Mouse (Mus musculus): ENCODE results near the gene Samd4.

Gene Samd4

DNA sequence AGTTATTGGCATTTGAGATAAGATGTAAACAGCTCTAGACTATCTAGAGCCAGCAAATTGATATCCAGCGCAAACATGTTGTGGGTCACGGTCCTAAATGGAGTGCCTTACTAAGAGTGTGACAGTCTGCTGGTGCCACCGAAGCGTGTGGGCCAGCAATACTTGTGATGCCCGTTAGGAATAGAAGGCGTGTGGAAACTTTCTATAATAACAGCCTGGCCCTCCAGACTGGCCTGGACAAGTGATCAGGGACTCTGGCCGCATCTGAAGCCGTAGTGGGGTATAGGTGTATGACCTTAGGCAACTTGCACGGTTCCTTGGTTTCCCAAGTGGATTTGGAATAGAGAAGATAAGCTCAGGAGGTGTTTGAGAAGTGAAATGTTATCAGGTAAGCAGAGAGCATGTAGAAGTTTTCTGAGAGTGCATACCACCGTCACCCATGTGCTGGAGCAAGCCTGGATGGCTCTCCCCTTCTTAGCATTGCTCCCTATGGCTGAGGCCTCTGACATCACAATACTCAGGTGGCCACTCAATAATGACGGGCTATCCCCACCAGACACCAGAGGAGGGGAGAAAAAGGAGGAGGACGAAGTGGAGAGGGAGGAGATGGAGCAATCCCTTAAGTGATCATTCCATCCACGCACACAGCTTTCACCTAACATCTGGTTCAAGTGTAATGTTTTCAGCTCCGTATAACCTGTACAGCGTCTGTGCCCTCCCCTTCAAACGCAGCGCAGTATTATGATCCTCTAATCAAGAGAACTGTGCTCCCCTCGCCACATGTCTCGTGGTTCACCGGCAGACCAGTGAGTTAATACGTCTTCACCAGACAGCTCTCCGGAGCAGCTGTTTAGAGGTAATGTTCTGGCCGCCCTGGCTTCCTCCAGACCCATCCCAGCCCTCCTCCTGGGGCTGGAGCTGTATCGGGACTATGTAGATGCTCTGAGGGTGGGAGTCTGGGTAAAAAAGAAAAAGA lies 118.4 kb downstream of the Samd4 start:
- DNase-seq: no peak

DNA sequence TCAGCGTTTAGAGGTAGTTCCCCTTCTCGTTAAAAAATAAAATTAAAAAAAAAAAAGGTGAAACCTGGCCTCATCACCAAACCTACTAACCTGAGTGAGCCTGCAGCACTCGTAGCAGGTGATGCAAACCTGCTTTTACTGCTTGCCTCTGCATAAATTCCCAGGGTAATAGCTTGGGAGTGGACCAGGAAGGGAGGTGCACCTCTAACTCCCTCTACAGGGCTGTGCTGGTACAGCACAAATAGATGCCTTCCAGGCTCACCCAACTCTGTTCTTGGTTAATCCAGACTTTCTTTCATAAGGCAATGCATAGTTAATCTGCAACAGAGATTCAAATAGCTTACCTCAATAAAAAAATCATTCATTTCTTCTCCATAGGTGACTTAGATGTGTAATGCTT lies 121.5 kb downstream of the Samd4 start:
- no peak for DNase-seq

DNA sequence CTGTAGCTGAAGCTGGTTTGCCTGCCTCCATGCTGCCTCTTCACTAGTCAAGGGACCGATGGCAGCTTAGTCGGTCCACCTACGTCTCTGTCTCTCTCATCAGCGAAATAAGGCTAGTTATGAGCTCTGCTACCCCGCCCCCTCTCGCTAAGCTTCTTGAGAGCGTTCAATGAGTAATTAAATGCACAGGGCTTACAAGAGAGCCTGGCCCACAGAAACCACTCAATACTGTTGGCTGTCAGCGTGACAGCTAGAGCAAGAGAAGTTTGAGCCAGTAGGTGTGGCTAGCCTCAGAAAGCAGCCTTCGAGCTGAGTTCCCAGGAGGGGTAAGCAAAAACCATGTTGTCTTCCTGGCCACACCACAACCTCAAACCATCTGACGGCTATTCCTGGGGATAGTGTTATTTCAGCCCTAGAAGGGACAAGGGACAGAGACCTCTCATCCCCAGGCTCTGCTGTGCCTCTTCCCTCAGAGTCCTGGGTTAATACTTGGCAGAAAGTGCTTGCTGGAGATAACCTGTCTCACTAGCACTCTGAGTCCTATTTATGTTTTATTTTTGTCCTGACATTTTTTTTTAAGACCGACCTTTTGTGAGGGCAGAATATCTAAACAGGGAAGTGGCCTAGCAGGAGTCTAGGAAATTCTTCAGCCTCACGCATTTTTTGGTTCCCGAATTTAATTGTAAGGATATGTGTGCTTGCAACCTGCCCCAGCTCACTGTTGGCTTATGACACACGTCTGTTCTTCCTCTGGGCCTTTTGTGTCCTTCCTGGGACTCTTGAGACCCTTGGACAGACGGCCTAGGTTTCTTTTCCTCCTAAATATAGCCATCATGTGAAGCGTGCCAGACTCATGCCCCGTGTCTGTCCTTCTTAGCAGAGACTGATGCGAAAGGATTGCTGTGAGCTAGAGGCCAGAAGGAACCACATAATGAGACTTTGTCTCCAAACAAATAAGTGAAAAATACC lies 128.8 kb downstream of the Samd4 start:
- no peak for DNase-seq

GRCm38 (mm10) chr14:47015618-47016017 lies 133.0 kb downstream of the Samd4 start:
- DNase-seq: no peak

DNA sequence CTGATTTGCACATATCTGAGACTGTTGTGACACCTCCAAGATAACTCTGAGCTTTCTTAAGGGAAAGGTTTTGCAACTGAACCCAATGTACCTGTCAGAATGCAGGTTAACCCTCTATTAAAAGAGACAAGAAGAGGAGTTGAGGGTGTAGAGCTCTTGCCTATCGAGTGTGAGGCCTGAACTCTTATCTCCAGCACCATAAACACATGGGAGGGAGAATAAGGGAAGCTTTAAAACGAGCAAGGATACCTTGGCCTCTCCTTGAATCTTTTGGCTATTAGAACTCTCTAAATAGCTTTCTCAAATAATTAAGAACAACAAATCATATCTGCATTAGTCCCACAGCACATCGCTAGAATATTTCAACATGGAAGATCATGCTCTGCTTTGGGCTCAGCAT lies 135.0 kb downstream of the Samd4 start:
- no peak for DNase-seq

DNA sequence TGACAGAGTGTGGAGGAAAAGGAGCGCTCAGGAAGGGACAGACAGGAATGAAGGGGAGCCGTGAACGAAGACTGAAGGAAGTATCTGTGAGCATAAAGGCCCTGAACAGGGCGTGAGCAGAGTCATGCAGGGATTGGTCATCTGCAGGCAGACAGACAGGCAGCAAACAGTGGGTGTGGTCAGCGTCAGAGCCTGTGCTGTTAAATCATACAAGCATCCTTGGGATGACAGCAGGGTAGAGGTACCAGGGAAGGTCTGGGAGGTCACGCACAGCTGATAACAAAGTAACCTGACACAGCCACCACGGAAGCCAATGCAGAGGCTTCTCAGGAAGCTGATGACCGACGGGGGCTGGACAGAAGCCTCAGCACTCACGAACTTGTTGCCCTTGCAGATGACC lies 138.2 kb downstream of the Samd4 start:
- DNase-seq: no peak

DNA sequence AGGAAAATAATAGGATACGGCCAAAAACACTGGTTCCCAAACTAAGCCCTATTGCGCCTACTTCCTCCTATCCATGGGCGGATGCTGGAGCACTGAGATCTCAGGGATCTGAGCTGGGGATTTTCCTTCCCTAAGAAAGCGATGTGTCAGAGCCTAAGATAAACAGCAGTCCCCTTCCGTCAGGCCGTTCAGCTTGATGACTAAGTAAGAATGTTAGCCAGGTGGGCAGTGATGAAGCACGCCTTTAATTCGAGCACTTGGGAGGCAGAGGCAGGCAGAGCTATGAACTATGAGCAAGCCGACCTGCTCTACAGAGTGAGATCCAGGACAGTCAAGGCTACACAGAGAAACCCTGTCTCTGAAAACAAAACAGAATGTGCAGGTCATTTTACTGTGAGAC lies 140.9 kb downstream of the Samd4 start:
- no peak for DNase-seq

DNA sequence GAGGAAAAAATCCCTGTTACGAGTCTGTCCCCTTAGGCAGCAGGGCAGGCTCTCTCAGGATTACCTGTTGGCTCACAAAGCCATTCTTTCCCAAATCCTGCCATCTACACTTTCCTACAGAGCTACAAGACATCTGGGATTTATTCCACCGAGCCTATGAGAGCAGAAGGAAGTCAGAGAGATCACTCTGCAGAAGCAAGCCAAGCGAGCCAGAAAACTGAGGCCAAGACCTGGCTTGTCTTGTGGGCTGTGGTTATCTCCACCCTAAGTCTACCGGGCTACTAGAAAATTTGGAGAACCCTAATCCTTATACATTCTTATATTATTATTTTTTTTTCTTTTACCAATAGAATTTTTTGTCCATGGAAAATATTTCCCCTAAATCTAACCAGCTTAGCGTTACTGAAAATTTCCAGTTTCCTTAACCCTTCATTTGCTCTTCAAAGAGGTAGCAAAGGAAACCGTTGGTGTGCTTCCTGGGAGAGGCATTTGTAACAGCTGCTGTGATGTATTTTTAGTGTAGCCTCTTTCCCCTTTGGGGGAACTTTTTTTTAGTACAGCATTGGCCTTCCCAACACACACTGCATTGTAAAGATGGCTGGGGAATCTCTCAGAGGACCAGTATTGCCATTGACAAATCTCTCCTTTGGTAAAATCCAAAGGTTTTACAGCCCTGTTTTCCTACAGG lies 144.9 kb downstream of the Samd4 start:
- peak in 1 of 2 experiments; percentile 13 for DNase-seq

DNA sequence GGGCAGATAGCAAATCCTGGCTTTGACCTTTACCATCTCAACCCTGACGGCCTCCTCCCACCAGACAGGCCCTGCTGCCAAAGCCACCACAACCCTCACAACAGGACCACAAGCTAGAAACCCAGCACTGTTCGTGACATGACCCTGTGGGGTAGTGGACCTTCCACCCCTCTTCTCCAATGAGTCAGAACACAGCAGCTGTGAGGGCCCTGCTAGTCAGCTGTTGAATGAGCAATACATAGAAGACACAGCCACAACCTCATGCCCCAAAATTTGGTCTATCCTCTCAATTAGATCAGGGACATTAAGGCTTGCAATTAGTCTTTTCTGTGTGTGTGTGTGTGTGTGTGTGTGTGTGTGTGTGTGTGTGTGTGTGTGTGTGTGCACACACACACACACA lies 148.9 kb downstream of the Samd4 start:
- no peak for DNase-seq

GRCm38 (mm10) chr14:47032140-47032539 lies 149.5 kb downstream of the Samd4 start:
- no peak for DNase-seq

- DNase-seq: no peak
These were observed 150.8 kb downstream of the Samd4 start for GRCm38 (mm10) chr14:47033423-47033822.

- no peak for DNase-seq
These were observed 159.0 kb downstream of the Samd4 start for GRCm38 (mm10) chr14:47041699-47042098.

DNA sequence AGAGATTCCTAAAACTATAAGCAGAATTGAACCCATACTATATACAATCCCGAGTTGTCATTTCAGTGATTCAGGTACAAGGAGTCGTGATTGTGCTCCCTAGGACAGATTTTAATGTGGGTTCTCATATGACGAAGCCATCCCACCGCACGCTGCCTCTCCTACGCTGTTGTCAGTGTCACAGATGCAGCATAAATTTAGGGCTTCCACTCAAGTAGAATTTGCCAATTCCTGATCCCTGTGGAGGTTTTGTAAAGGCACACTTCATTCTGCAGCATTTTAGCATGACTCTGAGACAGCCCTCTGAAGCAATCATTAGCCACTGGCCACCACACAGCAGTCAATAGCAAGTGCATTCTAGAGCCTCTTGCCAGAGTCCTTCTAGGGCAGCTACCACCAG lies 166.4 kb downstream of the Samd4 start:
- DNase-seq: no peak

GRCm38 (mm10) chr14:47051743-47052610 lies 169.3 kb downstream of the Samd4 start:
- DNase-seq: no peak

GRCm38 (mm10) chr14:47053101-47053500 lies 170.4 kb downstream of the Samd4 start:
- no peak for DNase-seq

- no peak for DNase-seq
These were observed 171.2 kb downstream of the Samd4 start for GRCm38 (mm10) chr14:47053824-47054223.

DNA sequence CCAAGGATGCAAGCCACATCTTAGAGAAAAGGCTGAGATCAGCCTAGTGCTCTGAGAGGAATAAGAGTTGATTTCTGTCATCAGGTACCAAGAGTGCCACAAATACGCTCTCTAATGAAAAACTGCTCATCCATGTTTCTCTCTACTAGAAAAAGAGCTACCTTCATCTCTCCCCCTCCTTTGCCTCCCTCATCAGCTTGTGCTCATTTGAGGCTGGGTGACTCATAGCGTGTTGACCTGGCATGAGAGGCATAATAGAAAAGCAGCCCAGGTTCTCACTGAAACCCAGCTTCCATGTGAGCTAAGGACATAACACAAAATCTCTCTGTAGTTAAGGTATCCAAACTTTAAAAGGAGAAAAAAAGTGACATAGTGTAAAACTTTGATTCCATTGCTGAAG lies 176.3 kb downstream of the Samd4 start:
- no peak for DNase-seq

GRCm38 (mm10) chr14:47065067-47065466 lies 182.4 kb downstream of the Samd4 start:
- DNase-seq: no peak

- no peak for DNase-seq
These were observed 184.2 kb downstream of the Samd4 start for GRCm38 (mm10) chr14:47066901-47067300.

DNA sequence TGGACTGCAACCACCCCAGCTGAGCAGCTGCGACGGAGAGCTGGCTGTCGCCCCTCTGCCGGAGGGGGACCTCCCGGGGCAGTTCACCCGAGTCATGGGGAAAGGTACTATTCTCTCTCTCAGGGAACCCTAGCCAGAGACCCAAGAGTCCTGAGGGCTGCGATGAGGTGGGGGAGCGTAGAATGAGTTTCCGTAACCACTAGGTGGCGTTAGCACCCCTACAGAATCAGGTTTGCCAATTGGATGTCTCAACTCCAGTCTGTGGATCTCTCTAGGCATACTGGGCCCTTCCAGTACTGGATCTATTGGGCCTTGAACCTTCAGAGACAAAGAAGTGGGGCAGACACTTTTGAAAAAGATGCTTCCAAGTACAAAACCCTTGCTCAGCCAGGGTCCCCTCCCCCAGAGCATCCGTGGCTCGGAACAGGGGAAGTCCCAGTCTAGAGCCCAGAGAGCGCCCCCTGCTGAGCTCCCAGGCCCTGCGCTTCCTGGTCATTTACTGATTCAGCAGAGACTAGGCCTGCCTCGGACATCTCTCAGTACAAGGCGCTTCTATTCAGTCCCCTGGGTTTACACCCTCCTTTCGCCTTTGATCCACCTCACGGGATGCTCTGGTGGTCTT lies 191.5 kb downstream of the Samd4 start:
- DNase-seq: peak in 1 of 2 experiments; percentile 17

GRCm38 (mm10) chr14:47075010-47075677 lies 192.5 kb downstream of the Samd4 start:
- no peak for DNase-seq

Data from thymus, postnatal 36 days (tissue).